Mouse (Mus musculus): ENCODE results near the gene Gm5767. TPM values are rescaled to one million over a fixed set of nuclear protein-coding genes. Genes with fewer than 3 reads are reported as not detected.

Gm5767 gene
- polyA plus RNA-seq, 1 experiment: not detected

DNA sequence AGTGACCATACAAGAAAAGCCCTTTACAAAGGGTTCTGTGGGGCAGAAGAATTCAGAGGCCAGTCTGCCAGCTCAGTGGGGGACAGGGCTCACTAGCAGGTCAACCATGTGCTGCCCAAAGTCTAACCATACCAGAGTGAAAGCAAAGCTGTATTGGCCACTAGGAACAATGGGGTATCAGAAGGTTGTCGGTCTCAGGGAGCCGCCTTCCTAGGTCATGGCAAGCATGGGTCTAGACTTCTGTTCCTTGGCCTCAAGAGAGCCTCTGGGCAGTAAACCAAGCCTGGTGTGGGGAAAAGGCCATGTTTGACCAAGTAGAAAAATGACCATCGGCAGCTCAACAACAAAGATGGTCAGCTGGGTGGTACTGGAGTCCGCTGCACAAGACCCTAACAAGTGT is 21.8 kb upstream of the Gm5767 start:
- Histone ChIP-seq H3K4me3 (ENCODE audit: extremely low read depth, insufficient read depth, insufficient read length) (no peak overlapping the region), H3K27ac (ENCODE audit: insufficient read depth, low read length) (no peak overlapping the region), H3K36me3 (ENCODE audit: control insufficient read depth, insufficient read depth, low read length) (peaks cover 23% of the 10 kb centered on the region), H3K4me1 (ENCODE audit: control insufficient read depth, insufficient read depth, insufficient read length) (no peaks in the 10 kb centered on the region), H3K27me3 (ENCODE audit: control insufficient read depth, insufficient read depth, low read length) (no peaks in the 10 kb centered on the region)
- 97% methylated on average over 4 of the region's 4 CpGs for WGBS
- DNase-seq (ENCODE audit: low read depth in 1 of 2, low spot score in 2 of 2): no peak
- TF ChIP-seq CTCF (IDR thresholded peaks at IDR 0.05; ENCODE audit: extremely low read depth, insufficient read depth, insufficient read length, insufficient replicate concordance) (no peak), POLR2A (IDR thresholded peaks at IDR 0.05; ENCODE audit: low read depth, low read length) (no peak)

DNA sequence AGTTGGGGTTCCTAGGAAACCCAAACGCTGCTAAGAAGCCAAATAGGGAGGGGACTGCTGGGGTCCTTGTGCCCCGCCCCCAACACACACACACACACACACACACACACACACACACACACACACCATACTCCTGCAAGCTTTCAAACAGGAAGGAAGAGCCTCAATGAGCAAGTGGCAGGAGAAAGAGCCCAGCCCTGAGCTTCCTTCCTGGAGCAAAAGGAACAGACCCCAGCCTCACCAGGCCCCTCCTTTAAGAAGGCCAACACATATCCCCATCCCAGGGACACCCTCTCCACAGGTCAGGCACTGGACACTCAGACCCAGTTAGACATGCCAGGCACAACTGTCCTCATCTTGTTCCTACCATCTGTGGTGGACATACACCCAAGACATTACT is 17.5 kb upstream of the Gm5767 start:
- Histone ChIP-seq H3K4me1 (ENCODE audit: control insufficient read depth, insufficient read depth, insufficient read length) (peaks cover 3% of the 10 kb centered on the region; the same call in 1 of the 2 replicates), H3K27me3 (ENCODE audit: control insufficient read depth, insufficient read depth, low read length) (no peaks in the 10 kb centered on the region), H3K36me3 (ENCODE audit: control insufficient read depth, insufficient read depth, low read length) (peaks cover 11% of the 10 kb centered on the region), H3K27ac (ENCODE audit: insufficient read depth, low read length) (no peak overlapping the region), H3K4me3 (ENCODE audit: extremely low read depth, insufficient read depth, insufficient read length) (no peak overlapping the region)
- WGBS: 48% methylated on average over 2 of the region's 2 CpGs
- DNase-seq (ENCODE audit: low read depth in 1 of 2, low spot score in 2 of 2): no peak
- TF ChIP-seq POLR2A (IDR thresholded peaks at IDR 0.05; ENCODE audit: low read depth, low read length) (no peak), CTCF (IDR thresholded peaks at IDR 0.05; ENCODE audit: extremely low read depth, insufficient read depth, insufficient read length, insufficient replicate concordance) (no peak)

DNA sequence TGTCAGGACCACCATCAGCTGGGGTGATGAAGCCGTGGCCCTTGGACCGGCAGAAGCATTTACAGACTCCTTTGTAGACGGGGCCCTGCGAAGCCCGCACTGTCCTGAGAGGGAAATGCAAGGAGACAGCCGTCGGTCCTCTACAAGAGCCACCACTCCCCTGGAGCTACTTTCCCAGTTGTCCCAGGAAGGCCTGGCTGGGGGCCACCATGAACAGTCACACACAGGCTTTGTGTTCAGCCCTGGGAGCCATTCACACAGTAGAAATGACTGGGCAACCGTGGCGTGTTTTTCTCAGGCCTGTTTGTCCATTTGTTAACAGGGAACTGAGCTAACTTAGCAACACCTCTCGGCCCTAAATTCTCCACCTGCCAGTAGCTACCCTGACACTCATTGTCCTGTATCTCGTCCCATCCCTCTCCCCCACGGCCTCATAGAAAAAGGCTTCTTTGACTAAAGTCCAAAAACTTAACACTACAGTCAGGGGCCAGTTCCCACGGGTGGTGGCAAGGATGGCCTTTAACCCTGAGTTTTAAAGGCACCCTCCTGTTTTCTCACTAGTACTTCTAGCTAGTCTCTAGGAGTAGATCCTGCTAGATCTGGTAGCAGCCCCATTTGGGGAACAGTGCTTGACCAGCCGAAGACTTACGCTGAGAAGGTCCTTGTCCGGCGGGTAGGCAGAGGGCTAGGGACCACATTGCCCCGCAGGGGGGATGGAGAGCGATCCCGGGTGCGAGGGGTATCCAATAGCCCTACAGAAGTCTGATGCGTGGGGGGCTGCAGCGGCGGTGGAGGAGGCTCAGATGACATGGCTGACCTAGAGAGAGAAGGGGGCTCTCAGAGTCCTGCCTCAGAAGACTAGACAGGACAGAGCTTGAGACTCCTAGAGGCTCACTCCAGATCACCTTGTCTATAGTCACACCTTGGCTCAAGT is 16.7 kb upstream of the Gm5767 start:
- Histone ChIP-seq H3K27ac (ENCODE audit: insufficient read depth, low read length) (no peak overlapping the region), H3K4me3 (ENCODE audit: extremely low read depth, insufficient read depth, insufficient read length) (no peak overlapping the region), H3K36me3 (ENCODE audit: control insufficient read depth, insufficient read depth, low read length) (peaks cover 11% of the 10 kb centered on the region), H3K4me1 (ENCODE audit: control insufficient read depth, insufficient read depth, insufficient read length) (peaks cover 3% of the 10 kb centered on the region; the same call in 1 of the 2 replicates), H3K27me3 (ENCODE audit: control insufficient read depth, insufficient read depth, low read length) (no peaks in the 10 kb centered on the region)
- TF ChIP-seq CTCF (IDR thresholded peaks at IDR 0.05; ENCODE audit: extremely low read depth, insufficient read depth, insufficient read length, insufficient replicate concordance): no peak
- TF ChIP-seq POLR2A (IDR thresholded peaks at IDR 0.05; ENCODE audit: low read depth, low read length): no peak
- 92% methylated on average over 24 of the region's 24 CpGs for WGBS
- DNase-seq (ENCODE audit: low read depth in 1 of 2, low spot score in 2 of 2): no peak

DNA sequence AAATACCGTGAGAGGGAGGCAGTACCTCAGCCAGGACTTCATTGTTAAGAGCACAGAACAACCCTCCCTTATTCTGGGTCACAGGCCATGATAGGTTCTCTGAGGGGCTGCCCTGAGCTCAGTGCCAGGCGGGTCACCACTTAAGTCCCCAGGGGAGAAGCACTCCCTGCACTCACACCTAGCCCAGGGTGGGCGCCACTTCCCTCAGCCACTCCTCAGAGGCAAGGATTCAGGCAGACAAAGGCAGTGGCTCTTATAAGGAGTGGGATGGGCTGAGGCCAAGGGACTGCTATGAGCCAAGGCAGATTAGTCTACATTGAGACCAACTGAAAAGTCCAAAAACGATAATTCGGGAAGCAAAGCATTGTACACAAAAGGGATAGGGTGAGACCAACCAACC is 15.2 kb upstream of the Gm5767 start:
- no peak for DNase-seq (ENCODE audit: low read depth in 1 of 2, low spot score in 2 of 2)
- 94% methylated on average over 5 of the region's 5 CpGs for WGBS
- TF ChIP-seq POLR2A (IDR thresholded peaks at IDR 0.05; ENCODE audit: low read depth, low read length) (no peak), CTCF (IDR thresholded peaks at IDR 0.05; ENCODE audit: extremely low read depth, insufficient read depth, insufficient read length, insufficient replicate concordance) (no peak)
- no peak overlapping the region for H3K27ac ChIP-seq (ENCODE audit: insufficient read depth, low read length)
- H3K4me1 ChIP-seq (ENCODE audit: control insufficient read depth, insufficient read depth, insufficient read length): peaks cover 3% of the 10 kb centered on the region; the same call in 1 of the 2 replicates
- no peaks in the 10 kb centered on the region for H3K27me3 ChIP-seq (ENCODE audit: control insufficient read depth, insufficient read depth, low read length)
- H3K36me3 ChIP-seq (ENCODE audit: control insufficient read depth, insufficient read depth, low read length): peaks cover 9% of the 10 kb centered on the region
- H3K4me3 ChIP-seq (ENCODE audit: extremely low read depth, insufficient read depth, insufficient read length): no peak overlapping the region

DNA sequence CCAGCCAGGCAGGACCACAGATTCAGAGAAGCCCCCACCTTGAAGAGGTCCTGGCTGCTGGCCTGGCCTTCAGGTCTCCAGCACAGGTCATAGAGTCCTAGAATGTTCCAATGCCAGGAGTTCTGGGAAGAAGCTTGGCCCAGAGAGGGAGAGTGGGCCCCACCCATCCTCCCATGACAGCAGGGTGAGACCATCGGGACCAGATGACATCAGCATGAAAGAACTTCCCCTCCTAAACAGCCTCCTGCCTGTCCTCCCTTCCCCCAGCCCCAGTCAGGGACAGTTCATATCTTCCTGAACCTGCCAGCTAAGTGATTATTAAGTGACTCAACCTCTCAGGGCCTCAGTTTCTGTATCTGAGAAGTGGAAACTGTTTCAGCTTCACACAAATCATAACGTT is 14.1 kb upstream of the Gm5767 start:
- peaks cover 5% of the 10 kb centered on the region; the same call in 1 of the 2 replicates for H3K36me3 ChIP-seq (ENCODE audit: control insufficient read depth, insufficient read depth, low read length)

DNA sequence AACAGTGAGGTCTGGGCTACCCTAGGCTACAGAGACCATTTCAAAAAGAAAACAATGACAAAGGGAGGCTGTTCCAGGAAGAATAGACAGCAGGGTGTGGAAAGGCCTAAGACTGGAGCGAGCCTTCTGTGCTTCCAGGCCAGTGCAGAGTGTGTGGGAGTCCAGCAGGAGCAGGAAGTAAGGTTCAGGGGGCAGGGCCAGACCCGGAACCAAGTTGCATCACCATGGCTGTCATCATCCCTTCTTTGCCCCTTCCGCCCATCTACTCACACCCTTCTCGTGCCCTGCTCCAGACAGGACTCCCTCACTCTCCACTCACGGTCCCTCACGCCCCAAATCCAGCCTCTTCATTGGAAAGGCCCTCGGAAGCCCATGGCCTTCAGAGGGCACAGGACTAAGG is 13.3 kb upstream of the Gm5767 start:
- Histone ChIP-seq H3K36me3 (ENCODE audit: control insufficient read depth, insufficient read depth, low read length) (no peaks in the 10 kb centered on the region; the same call in 1 of the 2 replicates), H3K4me3 (ENCODE audit: extremely low read depth, insufficient read depth, insufficient read length) (no peak overlapping the region), H3K4me1 (ENCODE audit: control insufficient read depth, insufficient read depth, insufficient read length) (peaks cover 5% of the 10 kb centered on the region), H3K27me3 (ENCODE audit: control insufficient read depth, insufficient read depth, low read length) (no peaks in the 10 kb centered on the region), H3K27ac (ENCODE audit: insufficient read depth, low read length) (no peak overlapping the region)
- TF ChIP-seq CTCF (IDR thresholded peaks at IDR 0.05; ENCODE audit: extremely low read depth, insufficient read depth, insufficient read length, insufficient replicate concordance) (no peak), POLR2A (IDR thresholded peaks at IDR 0.05; ENCODE audit: low read depth, low read length) (no peak)
- 80% methylated on average over 7 of the region's 7 CpGs for WGBS
- no peak for DNase-seq (ENCODE audit: low read depth in 1 of 2, low spot score in 2 of 2)

More for the DNA sequence above, 14.1 kb upstream of the Gm5767 start:
- Histone ChIP-seq H3K4me1 (ENCODE audit: control insufficient read depth, insufficient read depth, insufficient read length) (peaks cover 5% of the 10 kb centered on the region), H3K4me3 (ENCODE audit: extremely low read depth, insufficient read depth, insufficient read length) (no peak overlapping the region), H3K27ac (ENCODE audit: insufficient read depth, low read length) (no peak overlapping the region; the same call in 1 of the 2 replicates), H3K27me3 (ENCODE audit: control insufficient read depth, insufficient read depth, low read length) (no peaks in the 10 kb centered on the region)
- DNase-seq (ENCODE audit: low read depth in 1 of 2, low spot score in 2 of 2): no peak
- WGBS: 34% methylated on average over 2 of the region's 2 CpGs
- TF ChIP-seq POLR2A (IDR thresholded peaks at IDR 0.05; ENCODE audit: low read depth, low read length) (no peak), CTCF (IDR thresholded peaks at IDR 0.05; ENCODE audit: extremely low read depth, insufficient read depth, insufficient read length, insufficient replicate concordance) (no peak)

DNA sequence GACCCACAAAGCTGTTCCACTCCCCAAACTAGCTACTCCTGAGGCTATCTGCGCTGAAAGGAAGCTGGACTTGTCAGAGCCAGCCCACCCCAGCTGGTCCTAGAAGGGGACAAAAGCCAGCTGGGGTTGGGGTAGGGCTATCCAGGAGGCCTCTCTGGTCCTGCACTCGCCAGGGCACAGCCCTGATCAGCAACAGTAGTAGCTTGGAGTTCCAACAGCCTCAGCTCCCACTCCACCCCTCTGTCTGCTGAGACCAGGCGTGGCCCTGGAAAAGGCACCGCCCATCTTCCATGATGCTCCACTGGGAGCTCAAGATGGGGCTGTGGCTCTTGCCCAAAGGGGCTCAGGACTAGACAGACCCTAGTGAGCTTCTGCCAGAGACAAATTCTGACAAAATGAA is 12.8 kb upstream of the Gm5767 start:
- H3K4me1 ChIP-seq (ENCODE audit: control insufficient read depth, insufficient read depth, insufficient read length): peaks cover 5% of the 10 kb centered on the region
- no peaks in the 10 kb centered on the region for H3K27me3 ChIP-seq (ENCODE audit: control insufficient read depth, insufficient read depth, low read length)
- H3K27ac ChIP-seq (ENCODE audit: insufficient read depth, low read length): no peak overlapping the region
- no peak overlapping the region for H3K4me3 ChIP-seq (ENCODE audit: extremely low read depth, insufficient read depth, insufficient read length)
- DNase-seq (ENCODE audit: low read depth in 1 of 2, low spot score in 2 of 2): no peak
- H3K36me3 ChIP-seq (ENCODE audit: control insufficient read depth, insufficient read depth, low read length): no peaks in the 10 kb centered on the region; the same call in 1 of the 2 replicates
- no peak for TF ChIP-seq POLR2A (IDR thresholded peaks at IDR 0.05; ENCODE audit: low read depth, low read length)
- no peak for TF ChIP-seq CTCF (IDR thresholded peaks at IDR 0.05; ENCODE audit: extremely low read depth, insufficient read depth, insufficient read length, insufficient replicate concordance)
- 89% methylated on average over 4 of the region's 4 CpGs for WGBS

Data from spleen, adult 2 months (tissue).